Mouse (Mus musculus) forebrain, embryonic 12.5 days (tissue): ENCODE data around the gene Pold4. TPM values are rescaled to one million over a fixed set of nuclear protein-coding genes. Genes with fewer than 3 reads are reported as not detected.

Experiments used
- ATAC-seq: fragments of 200-750 bp; cut with Nextera tagmentation; 2 replicates; pipeline ENCODE4 v1.8.0; 2017; ENCODE audit warnings: moderate TSS enrichment; ENCODE audit not compliant: low FRiP score
- H3K27ac ChIP-seq: fragments of 300-500 bp; sonication (generic); 2 replicates; pipeline ENCODE4 v1.5.1; 2016; ENCODE audit warnings: mild to moderate bottlenecking
- H3K27me3 ChIP-seq: fragments of 300-500 bp; sonication (generic); 2 replicates; pipeline ENCODE4 v1.6.1; 2016; ENCODE audit warnings: mild to moderate bottlenecking
- H3K36me3 ChIP-seq: fragments of 300-500 bp; sonication (generic); replicated peaks from 2 replicates; pipeline ENCODE4 v1.6.1; 2016; ENCODE audit warnings: mild to moderate bottlenecking
- H3K4me1 ChIP-seq: fragments of 300-500 bp; sonication (generic); 2 replicates; pipeline ENCODE4 v1.6.1; 2016
- H3K4me2 ChIP-seq: fragments of 300-500 bp; sonication (generic); 2 replicates; pipeline ENCODE4 v1.6.1; 2016; ENCODE audit warnings: mild to moderate bottlenecking, moderate library complexity
- H3K4me3 ChIP-seq: fragments of 300-500 bp; sonication (generic); replicated peaks from 2 replicates; pipeline ENCODE4 v1.5.1; 2016; ENCODE audit warnings: mild to moderate bottlenecking
- H3K9ac ChIP-seq: fragments of 300-500 bp; sonication (generic); 2 replicates; pipeline ENCODE4 v1.6.1; 2016; ENCODE audit warnings: mild to moderate bottlenecking
- H3K9me3 ChIP-seq: fragments of 300-500 bp; sonication (generic); 2 replicates; pipeline ENCODE4 v1.6.1; 2016
- WGBS: fragments of 180-500 bp; shearing (Covaris S2); methylation state at CpG from one replicate; pipeline ENCODE4 v1.1.7; 2016; 5-methylcytosine and 5-hydroxymethylcytosine counted together
- polyA plus RNA-seq: library from polyadenylated mRNA; unstranded; fragments of >200 nt; fragmentation: Nextera tagmentation; extraction: Ambion mirVana; gene quantifications from 2 replicates; pipeline ENCODE4 v1.2.1, GENCODE M21; 2016

Pold4 gene
- polyA plus RNA-seq, 1 experiment from 2014 or later, result 13.1 TPM

DNA sequence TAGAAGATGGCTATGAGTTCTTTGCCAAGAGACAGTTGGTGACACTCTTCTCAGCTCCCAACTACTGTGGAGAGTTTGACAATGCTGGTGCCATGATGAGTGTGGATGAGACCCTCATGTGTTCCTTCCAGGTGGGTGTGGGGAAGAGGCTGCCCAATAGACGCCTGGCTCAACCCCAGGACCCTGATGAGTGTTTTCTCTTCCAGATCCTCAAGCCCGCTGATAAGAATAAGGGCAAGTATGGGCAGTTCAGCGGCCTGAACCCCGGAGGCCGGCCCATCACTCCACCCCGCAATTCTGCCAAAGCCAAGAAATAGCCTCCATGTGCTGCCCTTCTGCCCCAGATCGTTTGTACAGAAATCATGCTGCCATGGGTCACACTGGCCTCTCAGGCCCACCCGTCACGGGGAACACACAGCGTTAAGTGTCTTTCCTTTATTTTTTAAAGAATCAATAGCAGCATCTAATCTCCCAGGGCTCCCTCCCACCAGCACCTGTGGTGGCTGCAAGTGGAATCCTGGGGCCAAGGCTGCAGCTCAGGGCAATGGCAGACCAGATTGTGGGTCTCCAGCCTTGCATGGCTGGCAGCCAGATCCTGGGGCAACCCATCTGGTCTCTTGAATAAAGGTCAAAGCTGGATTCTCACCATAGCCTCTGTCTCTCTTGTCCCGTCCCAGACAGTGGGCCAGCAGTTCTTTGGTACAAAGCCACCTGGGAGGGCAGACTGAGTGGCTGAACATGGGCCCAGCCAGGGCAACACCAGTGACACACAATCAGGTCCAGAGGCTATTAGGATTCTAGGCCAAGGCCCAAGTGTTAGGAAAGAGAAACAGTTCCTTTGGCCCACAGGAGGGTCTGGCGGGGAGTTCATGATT is 36.7 kb upstream of the Pold4 start:
- H3K4me3 ChIP-seq, result no peak overlapping the region
- H3K36me3 ChIP-seq, result peaks cover 60% of the 10 kb centered on the region
- no peak overlapping the region for H3K4me2 ChIP-seq
- no peak for ATAC-seq
- no peaks in the 10 kb centered on the region for H3K27me3 ChIP-seq
- H3K9ac ChIP-seq, result no peak overlapping the region
- WGBS, result 85% methylated on average over 12 of the region's 12 CpGs
- no peaks in the 10 kb centered on the region for H3K9me3 ChIP-seq
- no peak overlapping the region; the same call in 1 of the 2 replicates for H3K27ac ChIP-seq
- peaks cover 30% of the 10 kb centered on the region for H3K4me1 ChIP-seq

DNA sequence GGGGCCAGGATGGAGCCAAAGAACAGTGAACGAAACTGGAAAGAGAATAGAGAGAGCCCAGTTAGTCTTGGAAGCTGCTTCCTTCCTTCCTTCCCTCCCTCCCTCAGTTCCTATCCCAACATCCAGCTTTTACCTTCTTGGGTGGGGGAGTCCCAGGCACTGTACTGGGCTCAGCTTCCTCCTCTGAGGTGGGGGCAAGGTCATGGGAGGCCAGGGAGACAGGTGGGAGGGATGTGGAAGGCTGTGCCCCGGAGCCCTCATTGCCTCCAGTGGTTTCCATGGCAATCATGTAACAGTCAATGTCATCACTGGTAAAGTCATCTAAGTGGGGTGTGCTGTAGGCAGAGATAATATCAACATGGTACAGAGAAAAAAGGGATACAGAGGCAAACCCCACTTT is 35.7 kb upstream of the Pold4 start:
- no peak for ATAC-seq
- Histone ChIP-seq H3K9me3 (no peaks in the 10 kb centered on the region), H3K4me1 (peaks cover 41% of the 10 kb centered on the region), H3K9ac (no peak overlapping the region), H3K27ac (0 out of 2 replicates have a peak overlapping the region, but pooled peaks have one; percentile 42), H3K4me3 (no peak overlapping the region), H3K4me2 (no peak overlapping the region), H3K27me3 (no peaks in the 10 kb centered on the region), H3K36me3 (peaks cover 64% of the 10 kb centered on the region)
- 86% methylated on average over 2 of the region's 2 CpGs for WGBS

DNA sequence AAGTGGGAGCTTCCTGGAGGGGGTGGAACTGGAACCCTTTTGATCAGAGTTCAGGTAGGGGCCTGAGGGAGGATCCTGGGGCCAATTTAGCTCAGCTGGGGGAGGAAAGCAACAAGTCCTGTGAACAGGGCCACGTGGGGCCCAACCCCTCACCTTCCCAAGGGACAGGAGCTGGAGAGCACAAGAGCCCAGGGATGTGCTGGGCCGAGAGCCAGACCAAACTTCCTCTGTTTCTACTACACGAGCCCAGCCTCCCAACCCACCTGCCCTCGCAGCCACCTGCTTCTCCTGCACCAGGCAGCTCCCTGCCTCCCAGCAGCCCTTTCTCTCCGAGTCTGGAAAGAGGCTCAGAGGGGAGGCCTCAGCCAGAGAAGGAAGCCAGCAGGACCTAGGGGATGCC is 35.2 kb upstream of the Pold4 start:
- Histone ChIP-seq H3K4me1 (peaks cover 39% of the 10 kb centered on the region), H3K4me2 (peak overlapping the region; percentile 13; the same call in 1 of the 2 replicates), H3K27me3 (no peaks in the 10 kb centered on the region), H3K4me3 (no peak overlapping the region), H3K9ac (no peak overlapping the region), H3K36me3 (peaks cover 64% of the 10 kb centered on the region), H3K27ac (peak overlapping the region; percentile 48; the same call in 1 of the 2 replicates), H3K9me3 (no peaks in the 10 kb centered on the region)
- WGBS, result 71% methylated on average over 5 of the region's 5 CpGs
- no peak for ATAC-seq

DNA sequence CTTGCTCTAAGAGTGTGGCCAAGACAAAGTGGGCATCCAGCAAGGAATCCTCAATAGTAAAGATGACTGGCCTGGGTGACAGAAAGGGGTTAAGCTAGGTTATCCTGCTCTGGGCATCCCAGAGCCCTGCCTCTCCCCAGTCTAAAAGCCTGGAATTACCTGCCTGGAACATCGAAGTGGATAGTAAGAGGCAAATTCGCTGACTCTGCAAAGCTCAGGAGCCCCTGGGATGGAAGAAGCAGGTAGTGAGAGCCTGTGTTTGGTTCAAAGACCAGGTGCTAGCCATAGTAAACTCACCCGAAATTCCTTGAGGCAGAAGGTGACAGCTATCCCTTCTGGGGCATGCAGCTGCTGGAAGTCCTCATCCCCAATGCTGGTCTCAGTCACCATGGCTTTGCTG is 34.5 kb upstream of the Pold4 start:
- peaks cover 41% of the 10 kb centered on the region for H3K4me1 ChIP-seq
- 69% methylated on average over 3 of the region's 3 CpGs for WGBS

DNA sequence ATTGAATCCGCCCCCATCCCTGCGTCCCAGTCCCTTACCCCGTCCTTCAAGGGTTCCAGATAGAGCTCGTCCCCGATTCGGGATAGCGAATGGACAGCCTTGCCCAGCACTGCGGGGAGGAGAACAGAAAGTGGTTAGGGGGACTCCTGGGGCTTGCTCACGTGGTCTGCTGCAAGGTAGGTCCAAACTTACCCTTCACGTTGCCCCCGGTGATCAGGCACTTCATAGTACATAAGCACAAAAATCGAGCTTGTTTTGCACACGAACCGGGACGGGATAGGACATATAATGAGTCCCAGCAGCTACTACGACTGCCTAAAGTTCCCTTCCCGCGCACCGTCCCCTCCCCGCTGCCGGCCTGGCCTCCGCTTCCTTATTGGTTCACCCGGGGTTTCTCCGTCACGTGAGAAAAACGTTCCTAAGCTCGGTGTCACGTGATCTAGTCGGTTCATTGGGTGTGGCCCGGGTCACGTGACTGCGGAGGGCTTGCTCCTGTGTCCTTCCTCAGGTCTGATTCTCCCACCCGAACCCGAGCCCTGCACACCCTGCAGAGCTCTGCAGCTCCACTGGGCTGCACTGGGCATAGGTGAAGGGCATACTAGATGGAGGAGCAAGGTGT is 30.3 kb upstream of the Pold4 start, which contains the start of gene Rad9a:
Gene Rad9a, minus strand, starts transcription at position 372 of the 619 bp plus-strand sequence.
- H3K9me3 ChIP-seq, result no peaks in the 10 kb centered on the region
- H3K4me2 ChIP-seq, result peak within 1 kb of the TSS; percentile 88
- under 1% methylated on average over 34 of the region's 34 CpGs for WGBS
- H3K9ac ChIP-seq, result peak within 1 kb of the TSS; percentile 84
- peaks cover 31% of the 10 kb centered on the region for H3K27me3 ChIP-seq
- H3K4me3 ChIP-seq, result peak within 1 kb of the TSS; percentile 70
- peak within 1 kb of the TSS; percentile 56; the same call in 1 of the 2 replicates for H3K27ac ChIP-seq
- H3K4me1 ChIP-seq, result peaks cover 20% of the 10 kb centered on the region
- peak; percentile 85 for ATAC-seq
- H3K36me3 ChIP-seq, result peaks cover 30% of the 10 kb centered on the region

More for the DNA sequence above, 34.5 kb upstream of the Pold4 start:
- H3K36me3 ChIP-seq, result peaks cover 64% of the 10 kb centered on the region
- H3K27ac ChIP-seq, result no peak overlapping the region
- no peak overlapping the region for H3K9ac ChIP-seq
- no peaks in the 10 kb centered on the region for H3K27me3 ChIP-seq
- no peak overlapping the region for H3K4me2 ChIP-seq
- H3K9me3 ChIP-seq, result no peaks in the 10 kb centered on the region
- no peak for ATAC-seq
- no peak overlapping the region for H3K4me3 ChIP-seq

DNA sequence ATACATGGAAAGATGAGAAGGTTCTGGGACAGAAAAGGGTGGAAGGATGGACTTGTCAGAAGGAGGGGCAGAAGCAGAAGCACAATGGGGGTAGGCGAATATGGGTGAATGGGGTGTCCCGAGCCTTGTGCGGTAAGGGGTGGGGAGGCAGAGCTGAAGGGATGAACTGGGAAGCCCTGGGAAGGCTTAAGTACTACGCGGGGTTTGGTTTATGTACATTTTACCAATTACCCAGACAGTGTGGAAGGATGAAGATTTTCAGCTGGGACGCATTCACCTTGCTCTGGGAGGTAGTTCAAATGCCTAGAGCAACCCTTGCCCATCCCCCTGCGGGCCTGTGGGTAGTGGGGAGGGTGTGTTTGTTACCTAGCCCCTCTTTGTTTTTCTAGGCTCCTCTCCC is 29.6 kb upstream of the Pold4 start:
- Histone ChIP-seq H3K27me3 (peaks cover 34% of the 10 kb centered on the region), H3K4me1 (peaks cover 20% of the 10 kb centered on the region), H3K36me3 (peaks cover 22% of the 10 kb centered on the region), H3K27ac (no peak overlapping the region), H3K4me3 (peak overlapping the region; percentile 70), H3K9ac (peak overlapping the region; percentile 71), H3K4me2 (peak overlapping the region; percentile 88), H3K9me3 (no peaks in the 10 kb centered on the region)
- ATAC-seq, result peak; percentile 20
- 29% methylated on average over 7 of the region's 7 CpGs for WGBS

DNA sequence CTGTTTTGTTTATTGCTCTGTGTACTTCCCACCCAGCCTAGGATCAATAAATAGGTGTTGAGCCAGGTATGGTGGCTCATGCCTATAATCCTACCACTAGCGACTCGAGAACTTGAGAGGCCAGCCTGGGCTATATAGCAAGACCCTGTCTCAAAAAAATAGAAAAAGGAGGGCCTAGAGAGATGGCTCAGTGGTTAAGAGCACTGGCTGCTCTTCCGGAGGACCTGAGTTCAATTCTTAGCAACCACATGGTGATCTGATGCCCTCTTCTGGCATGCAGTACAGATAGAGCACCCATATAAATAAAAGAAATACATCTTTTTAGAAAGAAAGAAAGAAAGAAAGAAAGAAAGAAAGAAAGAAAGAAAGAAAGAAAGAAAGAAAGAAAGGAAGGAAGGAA is 28.6 kb upstream of the Pold4 start:
- WGBS, result 70% methylated on average over 3 of the region's 3 CpGs
- Histone ChIP-seq H3K4me1 (peaks cover 20% of the 10 kb centered on the region), H3K9ac (no peak overlapping the region), H3K27ac (no peak overlapping the region), H3K9me3 (no peaks in the 10 kb centered on the region), H3K4me3 (no peak overlapping the region), H3K4me2 (no peak overlapping the region), H3K27me3 (peaks cover 34% of the 10 kb centered on the region), H3K36me3 (peaks cover 15% of the 10 kb centered on the region)
- no peak for ATAC-seq

DNA sequence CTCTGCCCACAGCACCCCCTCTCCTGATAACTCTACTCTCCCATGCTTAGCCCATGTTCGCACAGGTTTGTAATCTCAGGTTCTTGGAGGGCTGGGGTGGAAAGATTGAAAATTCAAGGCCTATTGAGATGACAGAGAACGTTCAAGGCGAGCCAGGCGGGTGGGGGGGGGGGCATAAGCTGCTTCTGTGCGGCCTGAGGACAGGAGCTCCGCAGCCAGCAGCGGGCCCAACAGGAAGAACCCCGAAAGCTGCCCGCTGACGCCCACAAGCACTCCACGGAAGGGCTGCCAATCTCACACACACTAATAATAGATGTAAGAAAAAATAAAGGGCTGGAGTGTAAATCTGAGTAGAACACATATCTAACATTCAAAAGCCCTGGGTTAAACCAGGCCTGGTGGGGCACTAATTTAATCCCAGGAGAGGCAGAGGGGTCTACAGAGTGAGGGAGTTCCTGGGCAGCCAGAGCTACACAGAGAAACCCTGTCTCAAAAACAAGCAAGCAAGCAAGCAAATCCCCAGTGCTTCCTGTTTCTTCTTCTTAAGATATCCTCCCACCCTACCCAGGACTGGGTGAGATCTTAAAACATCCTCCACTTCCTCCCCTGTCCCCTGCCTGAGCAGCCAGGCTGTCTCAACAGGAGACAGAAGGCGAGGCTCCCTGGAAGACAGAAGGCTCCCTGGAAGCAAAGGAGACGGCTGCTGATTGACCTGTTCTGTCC is 27.9 kb upstream of the Pold4 start:
- Histone ChIP-seq H3K27me3 (peaks cover 37% of the 10 kb centered on the region), H3K4me1 (peaks cover 20% of the 10 kb centered on the region), H3K36me3 (peaks cover 15% of the 10 kb centered on the region), H3K9ac (no peak overlapping the region), H3K4me3 (no peak overlapping the region), H3K9me3 (no peaks in the 10 kb centered on the region), H3K4me2 (no peak overlapping the region), H3K27ac (no peak overlapping the region)
- WGBS, result 64% methylated on average over 13 of the region's 13 CpGs
- ATAC-seq, result no peak

DNA sequence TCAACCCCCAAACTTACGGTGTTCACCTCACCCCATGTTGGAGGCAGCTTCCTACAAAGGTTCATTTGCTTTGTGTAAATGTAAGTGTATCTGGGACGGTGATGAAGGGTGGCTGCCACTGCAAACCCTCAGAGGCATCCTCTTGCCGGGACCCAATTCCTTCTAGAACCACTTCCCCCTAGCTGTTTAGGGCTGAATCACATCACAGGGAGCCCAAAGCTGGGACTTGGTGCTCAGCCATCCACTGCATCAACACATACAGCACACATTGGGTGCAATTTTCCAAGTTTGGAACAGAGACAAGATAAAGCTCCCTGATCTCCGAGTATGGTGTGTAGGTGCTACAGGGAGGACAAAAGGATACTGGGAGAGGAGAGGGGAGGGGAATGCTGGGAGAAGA is 26.8 kb upstream of the Pold4 start:
- H3K27ac ChIP-seq, result no peak overlapping the region
- H3K27me3 ChIP-seq, result peaks cover 37% of the 10 kb centered on the region
- WGBS, result 54% methylated on average over 4 of the region's 4 CpGs

DNA sequence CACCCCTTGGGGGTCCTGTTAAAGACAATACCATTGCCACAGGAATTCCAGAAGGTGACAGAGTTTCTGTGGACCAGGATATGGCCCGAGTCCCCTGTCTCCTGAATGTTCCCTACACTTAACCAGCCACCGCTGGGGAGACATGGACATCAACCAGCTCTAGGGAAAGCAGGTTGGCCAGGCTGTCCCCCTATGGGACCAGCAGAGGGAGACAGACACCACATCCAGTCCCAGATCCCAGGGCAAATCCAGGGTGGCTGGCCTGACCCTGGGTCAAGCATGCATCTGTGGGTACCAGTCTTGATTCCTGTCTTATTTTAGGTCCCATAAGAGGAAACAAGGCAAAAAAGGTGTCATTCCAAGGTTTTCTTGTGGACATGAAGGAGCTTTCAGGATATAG is 24.7 kb upstream of the Pold4 start:
- no peak overlapping the region for H3K4me2 ChIP-seq
- no peak overlapping the region for H3K9ac ChIP-seq
- ATAC-seq, result peak; percentile 60; the same call in 1 of the 2 replicates
- 2% methylated on average over 2 of the region's 2 CpGs for WGBS
- no peak overlapping the region for H3K4me3 ChIP-seq
- H3K27me3 ChIP-seq, result peaks cover 50% of the 10 kb centered on the region
- no peaks in the 10 kb centered on the region for H3K36me3 ChIP-seq
- H3K27ac ChIP-seq, result no peak overlapping the region
- no peaks in the 10 kb centered on the region for H3K9me3 ChIP-seq
- peaks cover 7% of the 10 kb centered on the region for H3K4me1 ChIP-seq

More for the DNA sequence above, 26.8 kb upstream of the Pold4 start:
- Histone ChIP-seq H3K4me1 (peaks cover 20% of the 10 kb centered on the region), H3K4me2 (no peak overlapping the region), H3K9me3 (no peaks in the 10 kb centered on the region), H3K36me3 (peaks cover 5% of the 10 kb centered on the region; the same call in 1 of the 2 replicates), H3K9ac (no peak overlapping the region), H3K4me3 (no peak overlapping the region)
- no peak for ATAC-seq

DNA sequence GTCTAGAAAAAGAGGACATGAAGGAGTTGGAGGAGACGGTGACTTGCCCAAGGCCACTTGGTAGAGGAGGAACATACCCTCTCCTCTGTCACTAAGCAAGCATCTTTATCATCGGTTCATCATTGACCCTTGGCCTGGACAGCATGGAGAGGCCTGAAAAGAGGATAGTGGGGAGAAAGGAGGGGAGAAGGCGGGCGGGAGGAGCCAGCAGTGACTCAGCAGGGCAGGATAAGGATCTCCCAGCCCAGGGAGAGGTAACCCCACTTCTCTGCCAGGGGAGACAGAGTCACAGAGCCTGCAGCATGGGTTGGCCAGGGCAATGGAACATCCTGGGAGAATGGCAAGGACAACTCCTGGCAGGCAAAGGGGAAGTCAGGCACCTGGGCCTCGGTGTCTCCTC is 23.1 kb upstream of the Pold4 start:
- H3K4me2 ChIP-seq, result no peak overlapping the region
- H3K9ac ChIP-seq, result no peak overlapping the region
- H3K27ac ChIP-seq, result no peak overlapping the region
- H3K4me1 ChIP-seq, result peaks cover 18% of the 10 kb centered on the region
- 70% methylated on average over 5 of the region's 5 CpGs for WGBS
- no peaks in the 10 kb centered on the region for H3K36me3 ChIP-seq
- no peak overlapping the region for H3K4me3 ChIP-seq
- peaks cover 54% of the 10 kb centered on the region for H3K27me3 ChIP-seq
- no peaks in the 10 kb centered on the region for H3K9me3 ChIP-seq
- ATAC-seq, result no peak
